Mouse (Mus musculus) stomach, postnatal 0 days (tissue): ENCODE measurements around the gene Susd4.

ENCODE experiments used
- CTCF ChIP-seq: IDR thresholded peaks from 2 replicates; pipeline ENCODE4 v1.5.1; 2016; ENCODE audit warnings: antibody characterized with exemption, low read depth, mild to moderate bottlenecking, moderate library complexity
- EP300 ChIP-seq: optimal IDR thresholded peaks from 2 replicates; pipeline ENCODE3; 2016; ENCODE audit warnings: antibody characterized with exemption

GRCm38 (mm10) chr1:182863396-182863795 lies 99.7 kb downstream of the Susd4 start:
- TF ChIP-seq EP300 (no peak), CTCF (no peak)
